Mouse (Mus musculus) olfactory bulb, adult 2 months (tissue): Measurements from ENCODE around the gene Ube2l3. TPM values are rescaled to one million over a fixed set of nuclear protein-coding genes. Genes with fewer than 3 reads are reported as not detected.

Experiments
- H3K27ac ChIP-seq: fragments of 200-500 bp; 2 replicates; pipeline ENCODE4 v1.5.1; 2012; ENCODE audit warnings: low read depth, low read length; ENCODE audit not compliant: insufficient read depth
- H3K4me1 ChIP-seq: fragments of 200-500 bp; 2 replicates; pipeline ENCODE4 v1.6.1; 2012; ENCODE audit warnings: low read length; ENCODE audit not compliant: control insufficient read depth, insufficient read depth
- H3K4me3 ChIP-seq: fragments of 200-500 bp; 2 replicates; pipeline ENCODE4 v1.5.1; 2012; ENCODE audit warnings: mild to moderate bottlenecking, low read depth, low read length, moderate library complexity; ENCODE audit not compliant: insufficient read depth
- CTCF ChIP-seq: fragments of 200-500 bp; IDR thresholded peaks from 2 replicates; pipeline ENCODE4 v1.5.1; 2012; ENCODE audit warnings: low read depth, mild to moderate bottlenecking, low read length, moderate library complexity; ENCODE audit not compliant: insufficient read depth
- POLR2A ChIP-seq: fragments of 200-500 bp; IDR thresholded peaks from 2 replicates; pipeline ENCODE4 v1.6.1; 2012; ENCODE audit warnings: mild to moderate bottlenecking, low read depth, low read length, moderate library complexity; ENCODE audit not compliant: insufficient read depth
- WGBS: fragments of 180-500 bp; shearing (Covaris S2); methylation state at CpG from one replicate; pipeline ENCODE4 v1.1.7; 2018; 5-methylcytosine and 5-hydroxymethylcytosine counted together
- polyA plus RNA-seq: library from polyadenylated mRNA; stranded (reverse); fragments of >200 nt; gene quantifications from 2 replicates; pipeline ENCODE4 v1.2.4, GENCODE M21; 2012; ENCODE audit warnings: low replicate concordance; ENCODE audit not compliant: missing spikeins, insufficient read depth, insufficient read length

Ube2l3 gene
- polyA plus RNA-seq, 1 experiment: not detected

DNA sequence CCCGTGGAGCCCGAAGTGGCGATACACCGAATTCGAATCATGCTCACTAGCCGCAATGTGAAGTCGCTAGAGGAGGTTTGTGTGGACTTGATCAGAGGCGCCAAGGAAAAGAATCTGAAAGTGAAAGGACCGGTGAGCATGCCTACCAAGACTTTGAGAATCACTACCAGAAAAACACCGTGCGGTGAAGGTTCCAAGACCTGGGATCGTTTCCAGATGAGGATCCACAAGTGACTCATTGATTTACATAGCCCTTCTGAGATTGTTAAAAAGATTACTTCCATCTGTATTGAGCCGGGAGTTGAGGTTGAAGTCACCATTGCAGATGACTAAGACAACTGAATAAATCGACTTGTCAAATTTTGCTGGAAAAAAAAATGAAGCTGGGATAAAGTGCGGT lies 65.1 kb downstream of the Ube2l3 start:
- 89% methylated on average over 15 of the region's 15 CpGs for WGBS
- no peak overlapping the region for H3K27ac ChIP-seq
- no peaks in the 10 kb centered on the region for H3K4me1 ChIP-seq
- TF ChIP-seq POLR2A (no peak), CTCF (no peak)
- H3K4me3 ChIP-seq: no peak overlapping the region

DNA sequence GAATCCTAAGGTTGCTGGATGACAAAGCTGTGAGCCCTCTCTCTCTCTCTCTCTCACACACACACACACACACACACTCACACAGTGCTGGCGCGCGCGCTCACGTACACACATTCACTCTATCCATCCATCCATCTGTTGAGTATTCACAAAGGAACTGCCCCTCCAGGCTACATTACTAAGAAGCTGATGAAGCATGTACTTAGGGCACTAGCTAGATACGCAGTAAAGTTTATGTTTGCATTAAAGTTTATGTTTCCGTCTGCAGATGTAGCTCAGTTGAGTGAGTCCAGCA lies 69.6 kb downstream of the Ube2l3 start:
- Histone ChIP-seq H3K27ac (no peak overlapping the region), H3K4me1 (peaks cover 8% of the 10 kb centered on the region), H3K4me3 (no peak overlapping the region)
- 25% methylated on average over 7 of the region's 7 CpGs for WGBS
- TF ChIP-seq CTCF (no peak), POLR2A (no peak)

DNA sequence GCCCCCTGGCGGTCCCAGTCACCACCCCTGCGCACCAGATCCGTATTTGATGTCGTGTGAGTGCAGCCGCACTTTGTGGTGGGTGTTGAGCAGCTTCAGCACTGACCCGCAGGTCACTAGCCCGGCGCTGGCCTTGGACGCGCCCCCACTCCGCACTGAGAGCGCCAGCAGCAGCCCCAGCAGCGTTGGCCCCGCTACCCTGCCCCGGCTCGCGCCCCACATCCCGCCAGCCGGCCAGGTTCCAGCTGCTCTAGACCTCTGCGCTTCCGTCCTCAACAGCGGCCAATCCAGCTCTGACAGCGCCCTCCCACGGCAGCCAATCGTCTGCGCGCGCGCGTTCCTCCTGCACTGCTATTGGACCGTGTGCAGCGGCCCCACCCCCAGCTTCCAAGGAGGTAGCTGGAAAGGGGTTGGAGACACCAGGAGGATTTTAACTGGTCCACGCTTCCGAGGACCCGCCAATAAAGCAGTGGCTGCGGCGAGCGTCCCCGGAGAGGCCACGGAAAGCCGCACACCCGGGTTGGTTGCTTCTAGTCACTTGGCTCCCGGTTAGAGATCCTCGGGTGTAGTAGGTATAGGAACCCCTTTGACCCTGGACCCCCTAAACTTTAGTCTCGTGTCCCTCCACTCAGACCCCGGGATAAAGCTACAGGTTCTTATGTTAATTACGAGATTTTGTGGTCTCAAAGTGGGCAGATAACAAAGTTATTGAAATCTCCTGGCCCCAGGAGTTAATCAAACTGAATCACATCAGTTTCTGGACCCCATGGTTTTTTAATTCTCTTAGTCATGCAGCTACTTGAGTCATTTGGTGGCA lies 70.2 kb downstream of the Ube2l3 start, which contains the start of gene Sdf2l1:
TSS of gene Sdf2l1 (minus strand) at position 295 of the 817 bp plus-strand sequence.
- under 1% methylated on average over 47 of the region's 47 CpGs for WGBS
- H3K27ac ChIP-seq: no peak within 1 kb of the TSS; the same call in 1 of the 2 replicates
- H3K4me3 ChIP-seq: peak within 1 kb of the TSS; percentile 61
- peaks cover 8% of the 10 kb centered on the region for H3K4me1 ChIP-seq
- TF ChIP-seq CTCF (peak; percentile 40; the same call in 1 of the 2 replicates), POLR2A (peak; percentile 71)

DNA sequence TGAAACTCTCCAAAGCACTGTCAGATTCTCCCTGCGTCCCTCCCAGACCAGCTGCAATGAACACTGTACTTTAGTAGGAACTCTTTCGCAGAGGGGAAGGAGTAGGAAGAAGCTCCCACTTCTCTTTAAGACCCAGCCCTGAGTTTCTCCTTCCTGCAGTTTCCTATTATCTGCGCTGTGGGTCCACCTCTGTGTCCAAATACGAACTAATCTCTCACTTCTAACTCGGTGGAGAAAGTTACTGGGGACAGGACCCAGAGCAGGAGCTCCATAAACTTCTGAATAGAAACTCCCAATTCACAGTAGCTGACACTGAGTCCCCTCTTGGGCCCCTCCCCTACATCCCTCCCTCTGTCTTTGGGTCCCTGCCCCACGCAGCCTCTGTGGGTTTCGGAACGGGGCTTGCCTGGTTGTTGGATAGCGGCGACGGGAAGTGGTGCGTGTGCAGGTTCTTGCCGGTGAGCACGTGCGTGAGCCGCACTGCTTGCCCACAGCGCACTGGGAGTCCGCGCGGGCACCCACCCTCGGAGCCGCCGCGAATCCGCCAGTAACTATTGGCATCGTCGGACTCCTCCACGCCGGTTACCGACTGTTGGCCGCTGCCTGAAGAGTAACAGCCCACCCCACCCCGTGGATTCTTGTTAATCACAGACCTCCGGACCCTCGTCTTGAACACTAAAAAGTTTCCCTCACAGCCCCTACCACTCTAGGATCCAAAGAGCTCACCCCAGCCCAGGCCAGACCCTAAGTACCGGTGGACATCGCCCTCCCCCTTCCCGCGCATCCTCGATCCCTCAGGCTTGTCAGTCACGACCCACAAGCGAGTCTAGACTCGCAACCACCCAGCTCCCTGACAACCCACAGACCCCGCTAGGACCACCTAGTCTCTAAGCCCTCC lies 71.0 kb downstream of the Ube2l3 start:
- H3K4me1 ChIP-seq: peaks cover 8% of the 10 kb centered on the region
- H3K27ac ChIP-seq: no peak overlapping the region
- peak overlapping the region; percentile 61 for H3K4me3 ChIP-seq
- TF ChIP-seq CTCF (no peak), POLR2A (no peak)
- WGBS: 4% methylated on average over 43 of the region's 43 CpGs

DNA sequence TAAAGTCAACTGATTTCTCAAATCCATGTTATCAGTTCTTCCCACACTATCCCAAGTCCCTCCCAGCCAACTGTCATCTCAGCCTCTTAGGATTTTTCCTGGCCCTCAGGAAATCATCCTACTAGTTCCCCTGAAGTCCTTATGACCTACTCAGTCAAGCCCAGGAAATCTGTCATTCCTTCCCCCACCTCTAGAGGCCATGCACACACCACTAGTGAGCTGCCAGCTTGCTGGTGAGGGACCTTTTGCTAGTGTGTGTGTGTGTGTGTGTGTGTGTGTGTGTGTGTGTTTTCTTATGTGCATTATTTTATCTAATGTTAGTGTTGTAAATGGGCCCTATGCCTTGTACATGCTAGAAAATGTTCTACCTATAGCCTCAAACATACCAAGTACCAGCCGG lies 75.2 kb downstream of the Ube2l3 start:
- TF ChIP-seq CTCF (no peak), POLR2A (no peak)
- 100% methylated on average over 1 of the region's 1 CpGs for WGBS
- H3K4me3 ChIP-seq: no peak overlapping the region

DNA sequence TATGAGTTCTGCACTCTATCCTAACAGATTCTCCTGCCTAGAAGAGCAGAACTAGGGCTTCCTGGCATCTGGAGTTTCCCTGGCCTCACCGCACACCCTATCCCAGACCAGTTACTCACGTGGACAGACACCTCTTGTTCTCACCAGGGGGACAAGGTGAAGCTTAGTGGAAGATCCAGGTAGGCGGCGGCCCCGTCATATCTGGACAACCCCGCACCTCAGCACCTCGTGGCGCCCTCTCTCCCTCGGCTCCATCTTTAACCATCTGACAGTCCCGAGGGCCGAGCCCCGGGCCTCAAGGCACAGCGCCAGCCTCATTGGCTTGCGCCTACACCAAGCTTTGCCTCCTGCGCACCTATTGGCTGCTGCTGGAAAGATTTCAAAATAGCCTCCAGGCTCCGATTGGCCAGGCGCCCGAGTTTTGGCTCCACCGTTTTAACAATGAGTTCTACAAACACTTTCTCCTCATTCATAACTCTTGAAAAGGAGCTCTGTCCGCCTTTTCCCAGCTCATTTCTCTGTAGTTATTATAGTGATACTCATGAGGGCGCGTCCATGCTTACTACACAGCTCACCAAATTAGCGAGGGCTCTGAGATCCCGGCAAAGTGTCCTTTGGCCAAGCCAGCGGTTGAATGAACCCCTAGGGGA lies 77.5 kb downstream of the Ube2l3 start, which contains the start of gene 2610318N02Rik:
TSS of gene 2610318N02Rik (minus strand) at position 297 of the 650 bp plus-strand sequence.
- WGBS: 1% methylated on average over 25 of the region's 25 CpGs
- Histone ChIP-seq H3K27ac (no peak within 1 kb of the TSS), H3K4me1 (peaks cover 13% of the 10 kb centered on the region), H3K4me3 (peak within 1 kb of the TSS; percentile 43)
- TF ChIP-seq CTCF (no peak), POLR2A (no peak)

More for the DNA sequence above, 75.2 kb downstream of the Ube2l3 start:
- Histone ChIP-seq H3K4me1 (peaks cover 22% of the 10 kb centered on the region), H3K27ac (no peak overlapping the region)

DNA sequence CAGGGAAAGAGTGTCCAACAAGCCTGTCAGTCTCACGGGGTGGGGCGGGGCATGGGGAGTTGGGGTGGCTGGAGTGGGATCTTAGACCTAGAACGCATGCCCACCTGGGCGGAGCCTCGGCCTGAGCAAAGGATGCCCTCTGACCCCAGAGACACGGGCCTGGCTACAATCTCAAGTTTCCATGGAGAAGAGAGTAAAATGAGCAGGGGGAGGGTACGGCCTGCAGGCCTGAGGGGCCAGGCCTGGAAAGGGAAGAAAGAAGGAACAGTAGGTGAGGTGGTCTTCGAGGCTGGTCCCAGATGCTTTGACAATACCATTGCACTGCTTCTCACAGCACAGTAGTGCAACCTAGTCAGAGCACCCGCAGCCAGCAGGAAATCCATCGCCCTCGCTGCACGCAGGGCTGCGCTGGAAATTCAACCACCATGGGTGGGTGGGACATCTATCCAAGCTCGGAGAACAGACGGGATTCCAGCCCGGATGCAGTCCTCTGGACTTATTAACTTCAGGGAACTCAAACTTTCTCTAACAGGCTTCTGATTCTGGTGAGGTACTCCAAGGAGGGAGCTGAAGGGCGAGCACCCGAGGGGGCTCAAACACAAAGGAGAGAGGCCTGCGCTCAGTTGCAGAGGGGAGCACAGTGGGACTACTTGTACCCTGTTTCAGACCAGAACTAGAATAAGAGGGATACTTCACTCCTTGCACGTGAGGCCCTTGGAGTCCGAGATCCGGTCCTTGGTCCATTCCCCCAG lies 78.2 kb downstream of the Ube2l3 start:
- Histone ChIP-seq H3K4me3 (peak overlapping the region; percentile 43), H3K27ac (no peak overlapping the region), H3K4me1 (peaks cover 13% of the 10 kb centered on the region)
- TF ChIP-seq CTCF: no peak
- WGBS: 20% methylated on average over 22 of the region's 22 CpGs

DNA sequence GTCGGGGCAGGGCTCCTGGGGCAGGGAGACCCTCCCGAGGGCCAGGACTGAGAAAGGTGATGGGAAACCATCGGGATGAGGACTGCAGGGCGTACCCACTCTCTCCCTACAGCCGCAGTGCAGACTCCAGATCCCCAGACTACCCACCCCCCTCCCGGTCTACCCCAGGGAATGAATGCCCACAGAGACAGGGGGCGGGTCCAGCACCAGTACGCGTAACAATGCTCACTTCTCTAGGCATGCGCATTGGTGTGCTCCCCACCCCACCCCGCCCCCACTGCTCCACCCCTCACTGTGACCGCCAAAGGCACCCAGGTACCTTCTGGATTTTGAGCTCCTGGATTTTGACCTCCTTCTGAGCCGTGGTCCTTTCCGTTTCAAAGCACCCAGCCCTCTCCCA lies 80.9 kb downstream of the Ube2l3 start:
- TF ChIP-seq CTCF (no peak), POLR2A (no peak)
- Histone ChIP-seq H3K4me1 (peaks cover 13% of the 10 kb centered on the region), H3K4me3 (no peak overlapping the region), H3K27ac (no peak overlapping the region)
- WGBS: 36% methylated on average over 14 of the region's 14 CpGs
